In the genomic region with DNA sequence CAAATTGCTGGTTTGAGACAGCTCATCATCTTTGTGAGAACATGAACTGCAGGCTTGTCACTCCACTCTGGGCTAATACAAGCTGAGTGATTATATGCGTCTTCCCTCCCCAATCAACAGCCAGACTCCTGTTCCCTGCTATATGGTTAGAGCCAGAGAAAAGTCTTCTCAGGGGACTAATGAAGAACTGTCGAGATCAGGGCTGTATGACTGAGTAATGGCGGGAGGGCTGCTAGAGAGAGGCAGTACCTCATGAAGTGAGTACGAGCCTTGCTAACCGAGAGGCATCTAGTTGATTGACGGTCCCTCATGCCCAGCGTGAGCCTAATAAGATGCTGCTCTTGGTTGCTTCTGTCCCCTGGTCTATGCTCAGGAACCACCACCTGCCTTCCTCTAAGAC, we compare ENCODE assay signal across 27 mouse cellular contexts. TPM values are rescaled to one million over a fixed set of nuclear protein-coding genes. Genes with fewer than 3 reads are reported as not detected.
DNase-seq lines count a peak whose midpoint lies in the region; ATAC-seq lines count a peak whose summit lies in the region.
"Had no signal": no experiment of that assay in that cellular context is flagged by ENCODE, and none has a peak within 500 bp of the region (broad histone marks: within the 10 kb centered on the region; RNA-seq: fewer than 3 reads in every experiment).

No protein-coding gene starts in this region.

- ATAC-seq in hindbrain, embryonic 12.5 days (ENCODE audit: low FRiP score), result peak; percentile 58
- no peak for ATAC-seq in hindbrain, embryonic 16.5 days
- ATAC-seq in neural tube, embryonic 12.5 days (ENCODE audit: low FRiP score, low read depth), result peak; percentile 50; the same call in 1 of the 2 replicates
- peak; percentile 91 for ATAC-seq in forebrain, embryonic 16.5 days
- ATAC-seq in midbrain, embryonic 16.5 days, result no peak
- ATAC-seq: intestine, embryonic 16.5 days had no signal

- DNase-seq in neural tube, embryonic 10.5 days (ENCODE audit: extremely low spot score, low spot score), result no peak
- no peak for DNase-seq in heart, postnatal 36 days
- DNase-seq: adrenal gland, adult 2 months; adrenal gland, postnatal 25 days; cerebellum, adult 11 months; cerebellum, adult 8-10 months; cerebellum, postnatal 14 days; embryo, embryonic 11 days; gastrocnemius, adult 2 months; gastrocnemius, postnatal 25 days; kidney, adult 2 months had no signal

- WGBS in hindbrain, embryonic 12.5 days, result 54% methylated on average over 7 of the region's 7 CpGs
- 48% methylated on average over 7 of the region's 7 CpGs for whole genome bisulfite sequencing in hindbrain, embryonic 16.5 days
- WGBS in neural tube, embryonic 12.5 days, result 51% methylated on average over 7 of the region's 7 CpGs
- WGBS in forebrain, embryonic 16.5 days, result 69% methylated on average over 7 of the region's 7 CpGs
- WGBS in midbrain, embryonic 16.5 days, result 62% methylated on average over 7 of the region's 7 CpGs

- no peak overlapping the region for H3K4me2 ChIP-seq in hindbrain, embryonic 12.5 days (replicated peaks)
- no peak overlapping the region for H3K4me2 ChIP-seq in hindbrain, embryonic 16.5 days (ENCODE audit: low read length)
- H3K4me2 ChIP-seq in neural tube, embryonic 12.5 days (replicated peaks), result no peak overlapping the region
- no peak overlapping the region for H3K4me2 ChIP-seq in forebrain, embryonic 16.5 days (ENCODE audit: low read length)
- H3K4me2 ChIP-seq in midbrain, embryonic 16.5 days (ENCODE audit: low read length), result no peak overlapping the region
- H3K4me2 ChIP-seq: embryonic facial prominence, embryonic 15.5 days; heart, embryonic 12.5 days had no signal

- no peaks in the 10 kb centered on the region for H3K36me3 ChIP-seq in hindbrain, embryonic 12.5 days
- H3K36me3 ChIP-seq in hindbrain, embryonic 16.5 days (ENCODE audit: control insufficient read depth, insufficient read depth, low read length), result no peaks in the 10 kb centered on the region
- H3K36me3 ChIP-seq in neural tube, embryonic 12.5 days, result no peaks in the 10 kb centered on the region
- H3K36me3 ChIP-seq in forebrain, embryonic 16.5 days (ENCODE audit: control insufficient read depth, insufficient read depth), result no peaks in the 10 kb centered on the region
- no peaks in the 10 kb centered on the region for H3K36me3 ChIP-seq in midbrain, embryonic 16.5 days (ENCODE audit: control insufficient read depth, insufficient read depth, low read length)
- H3K36me3 ChIP-seq: embryonic facial prominence, embryonic 15.5 days; heart, embryonic 12.5 days had no signal

- H3K27me3 ChIP-seq in hindbrain, embryonic 12.5 days, result no peaks in the 10 kb centered on the region
- no peaks in the 10 kb centered on the region for H3K27me3 ChIP-seq in hindbrain, embryonic 16.5 days (replicated peaks; ENCODE audit: control insufficient read depth, insufficient read depth, low read length)
- H3K27me3 ChIP-seq in neural tube, embryonic 12.5 days (replicated peaks), result no peaks in the 10 kb centered on the region
- no peaks in the 10 kb centered on the region for H3K27me3 ChIP-seq in forebrain, embryonic 16.5 days (replicated peaks; ENCODE audit: control insufficient read depth, insufficient read depth, low read length)
- no peaks in the 10 kb centered on the region for H3K27me3 ChIP-seq in midbrain, embryonic 16.5 days (ENCODE audit: control insufficient read depth, insufficient read depth, low read depth, low read length)
- H3K27me3 ChIP-seq: embryonic facial prominence, embryonic 15.5 days; heart, embryonic 12.5 days had no signal

- H3K27ac ChIP-seq in hindbrain, embryonic 12.5 days, result no peak overlapping the region
- no peak overlapping the region for H3K27ac ChIP-seq in hindbrain, embryonic 16.5 days (ENCODE audit: low read depth, low read length)
- H3K27ac ChIP-seq in neural tube, embryonic 12.5 days, result no peak overlapping the region
- H3K27ac ChIP-seq in forebrain, embryonic 16.5 days (ENCODE audit: low read length), result peak overlapping the region; percentile 9; the same call in 1 of the 2 replicates
- H3K27ac ChIP-seq in midbrain, embryonic 16.5 days (ENCODE audit: low read length), result no peak overlapping the region
- H3K27ac ChIP-seq: embryonic facial prominence, embryonic 15.5 days; gastrocnemius, adult 2 months had no signal

- no peak overlapping the region for H3K9ac ChIP-seq in hindbrain, embryonic 12.5 days
- H3K9ac ChIP-seq in hindbrain, embryonic 16.5 days (ENCODE audit: low read depth, low read length), result no peak overlapping the region
- no peak overlapping the region for H3K9ac ChIP-seq in neural tube, embryonic 12.5 days
- H3K9ac ChIP-seq in forebrain, embryonic 16.5 days (replicated peaks; ENCODE audit: low read depth, low read length), result no peak overlapping the region
- no peak overlapping the region for H3K9ac ChIP-seq in midbrain, embryonic 16.5 days (ENCODE audit: low read depth, low read length)
- H3K9ac ChIP-seq: embryonic facial prominence, embryonic 15.5 days; heart, embryonic 12.5 days had no signal

- intact Hi-C loops in heart, postnatal 36 days (cut with DNase I), result no loop called here

- H3K9me3 ChIP-seq in hindbrain, embryonic 12.5 days (replicated peaks), result no peaks in the 10 kb centered on the region
- no peaks in the 10 kb centered on the region for H3K9me3 ChIP-seq in hindbrain, embryonic 16.5 days (ENCODE audit: control insufficient read depth, low read length)
- H3K9me3 ChIP-seq in neural tube, embryonic 12.5 days, result no peaks in the 10 kb centered on the region
- H3K9me3 ChIP-seq in forebrain, embryonic 16.5 days (ENCODE audit: control insufficient read depth, low read length), result no peaks in the 10 kb centered on the region
- no peaks in the 10 kb centered on the region for H3K9me3 ChIP-seq in midbrain, embryonic 16.5 days (replicated peaks; ENCODE audit: control insufficient read depth, low read length, poor library complexity, severe bottlenecking)
- H3K9me3 ChIP-seq: embryonic facial prominence, embryonic 15.5 days; heart, embryonic 12.5 days had no signal

- H3K4me3 ChIP-seq in hindbrain, embryonic 12.5 days, result no peak overlapping the region
- no peak overlapping the region for H3K4me3 ChIP-seq in hindbrain, embryonic 16.5 days (ENCODE audit: low read length)
- no peak overlapping the region for H3K4me3 ChIP-seq in neural tube, embryonic 12.5 days
- no peak overlapping the region for H3K4me3 ChIP-seq in forebrain, embryonic 16.5 days (replicated peaks; ENCODE audit: low read length)
- H3K4me3 ChIP-seq in midbrain, embryonic 16.5 days (ENCODE audit: low read depth, low read length), result no peak overlapping the region
- H3K4me3 ChIP-seq: embryonic facial prominence, embryonic 15.5 days; erythroblast, embryonic 14.5 days; gastrocnemius, adult 2 months; heart, embryonic 12.5 days had no signal

- H3K4me1 ChIP-seq in hindbrain, embryonic 12.5 days, result peaks cover 3% of the 10 kb centered on the region; the same call in 1 of the 2 replicates
- H3K4me1 ChIP-seq in hindbrain, embryonic 16.5 days (ENCODE audit: control insufficient read depth, insufficient read depth, low read depth, low read length), result no peaks in the 10 kb centered on the region
- H3K4me1 ChIP-seq in neural tube, embryonic 12.5 days, result no peaks in the 10 kb centered on the region
- H3K4me1 ChIP-seq in forebrain, embryonic 16.5 days (replicated peaks; ENCODE audit: control insufficient read depth, insufficient read depth, low read length), result no peaks in the 10 kb centered on the region; the same call in 1 of the 2 replicates
- 0 out of 2 replicates have a peak, but pooled peaks cover 2% of the 10 kb centered on the region for H3K4me1 ChIP-seq in midbrain, embryonic 16.5 days (ENCODE audit: control insufficient read depth, insufficient read depth, low read length)
- H3K4me1 ChIP-seq: embryonic facial prominence, embryonic 15.5 days; heart, embryonic 12.5 days had no signal

RNA-seq across cellular contexts. Expression of a gene that starts 19.1 kb away (rescaled TPM):
- not detected in 2 replicates for polyA plus RNA-seq in hindbrain, embryonic 12.5 days (2016; fragmentation: Nextera tagmentation; extraction: Ambion mirVana)
- polyA plus RNA-seq in hindbrain, embryonic 16.5 days (2015; fragmentation: Nextera tagmentation; extraction: Ambion mirVana), result not detected in 2 replicates
- not detected in 2 replicates for polyA plus RNA-seq in neural tube, embryonic 12.5 days (2016; fragmentation: Nextera tagmentation; extraction: Ambion mirVana)
- not detected in 2 replicates for polyA plus RNA-seq in forebrain, embryonic 16.5 days (2015; fragmentation: Nextera tagmentation; extraction: Ambion mirVana)
- polyA plus RNA-seq in midbrain, embryonic 16.5 days (2015; fragmentation: Nextera tagmentation; extraction: Ambion mirVana), result not detected in 2 replicates
- not detected for total RNA-seq in heart, postnatal 36 days (2021)
- total RNA-seq: adrenal gland, adult 2 months; adrenal gland, postnatal 25 days; common myeloid progenitor, adult 5-6 weeks; ES-E14; gastrocnemius, adult 2 months; gastrocnemius, postnatal 25 days; granulocyte monocyte progenitor cell, adult 5-6 weeks; heart, adult 8-10 months; heart, postnatal 25 days had no signal
- polyA plus RNA-seq: adrenal gland, adult 2 months; embryonic facial prominence, embryonic 11.5 days; embryonic facial prominence, embryonic 15.5 days; erythroblast, embryonic 14.5 days; heart, embryonic 12.5 days; heart, embryonic 16.5 days; intestine, embryonic 16.5 days; kidney, adult 2 months had no signal

RNA-seq across cellular contexts. Expression of a gene that starts 30.1 kb away (rescaled TPM):
- not detected in 2 replicates for polyA plus RNA-seq in hindbrain, embryonic 12.5 days (2016; fragmentation: Nextera tagmentation; extraction: Ambion mirVana)
- polyA plus RNA-seq in hindbrain, embryonic 16.5 days (2015; fragmentation: Nextera tagmentation; extraction: Ambion mirVana), result not detected in 2 replicates
- polyA plus RNA-seq in neural tube, embryonic 12.5 days (2016; fragmentation: Nextera tagmentation; extraction: Ambion mirVana), result not detected in 2 replicates
- polyA plus RNA-seq in forebrain, embryonic 16.5 days (2015; fragmentation: Nextera tagmentation; extraction: Ambion mirVana), result not detected in 2 replicates
- not detected in 2 replicates for polyA plus RNA-seq in midbrain, embryonic 16.5 days (2015; fragmentation: Nextera tagmentation; extraction: Ambion mirVana)
- total RNA-seq in heart, postnatal 36 days (2021), result not detected
- total RNA-seq: adrenal gland, adult 2 months; adrenal gland, postnatal 25 days; common myeloid progenitor, adult 5-6 weeks; ES-E14; gastrocnemius, adult 2 months; gastrocnemius, postnatal 25 days; granulocyte monocyte progenitor cell, adult 5-6 weeks; heart, adult 8-10 months; heart, postnatal 25 days had no signal
- polyA plus RNA-seq: adrenal gland, adult 2 months; embryonic facial prominence, embryonic 11.5 days; embryonic facial prominence, embryonic 15.5 days; heart, embryonic 12.5 days; heart, embryonic 16.5 days; intestine, embryonic 16.5 days had no signal

Comparison
In these comparisons a context has a peak if more than half of its experiments do, and no peak if none do; other contexts are left out.
1. ATAC-seq: peak in hindbrain, embryonic 12.5 days (single experiment), neural tube, embryonic 12.5 days (single experiment) and forebrain, embryonic 16.5 days (single experiment); none in hindbrain, embryonic 16.5 days (single experiment) and midbrain, embryonic 16.5 days (single experiment).